Mouse (Mus musculus): Measurements from ENCODE around the gene Foxe3. TPM values are rescaled to one million over a fixed set of nuclear protein-coding genes. Genes with fewer than 3 reads are reported as not detected.

Foxe3 gene
- total RNA-seq, 2 experiments from 2014 or later: not detected

GRCm38 (mm10) chr4:114900866-114901642, 24.8 kb downstream of the Foxe3 start:
- intact Hi-C loops (cut with DNase I): loop anchor here (5.0 kb wide), 1 partner anchor 156 kb away; the partner anchor contains the start of gene Tal1
- DNase-seq: no peak

- DNase-seq: no peak
- intact Hi-C loops (cut with DNase I): loop anchor here (5.0 kb wide), 1 partner anchor 157 kb away; the partner anchor contains the start of gene Tal1
Observed at GRCm38 (mm10) chr4:114899885-114900284, 25.9 kb downstream of the Foxe3 start.

- peak in 1 of 2 experiments; percentile 11 for DNase-seq
- intact Hi-C loops (cut with DNase I): no loop called here
Observed at GRCm38 (mm10) chr4:114897853-114898252, 28.0 kb downstream of the Foxe3 start.

- no peak for DNase-seq
- intact Hi-C loops (cut with DNase I): no loop called here
Observed at GRCm38 (mm10) chr4:114882232-114882631, 43.6 kb downstream of the Foxe3 start.

- intact Hi-C loops (cut with DNase I): no loop called here
- DNase-seq: no peak
Observed at GRCm38 (mm10) chr4:114876441-114876972, 49.3 kb downstream of the Foxe3 start.

Other genes with a start within 250 kb of the Foxe3 start
- not detected for gene Gm12830, start 104.3 kb downstream of the Foxe3 start, total RNA-seq (2021)
- under 1 TPM; 0.24 to 0.39 TPM for gene Foxd2, start 17.1 kb downstream of the Foxe3 start, total RNA-seq (2021)
- 10 to 100 TPM; 36.1 to 37.7 TPM for gene Cmpk1, start 61.2 kb upstream of the Foxe3 start, total RNA-seq (2021)
- gene Stil, start 74.1 kb upstream of the Foxe3 start, total RNA-seq (2021): under 1 TPM; 0.16 to 0.28 TPM
- 1 to 10 TPM; 4.0 to 4.3 TPM for gene Tal1, start 130.4 kb upstream of the Foxe3 start, total RNA-seq (2021)
- not detected for gene Pdzk1ip1, start 162.7 kb upstream of the Foxe3 start, total RNA-seq (2021)
- gene Cyp4x1, start 208.3 kb upstream of the Foxe3 start, total RNA-seq (2021): not detected